Mouse (Mus musculus) liver, adult 2 months (tissue): ENCODE measurements at regions not wholly inside any gene's neighbourhood (a gene's known extent, or its start where the extent isn't known, plus 50 kb on each side); places are given as distances from the start of the nearest gene placed in this dataset.

Experiments used
- DNase-seq: peaks from one replicate; pipeline ENCODE4 v3.0.0-alpha.2; 2011; ENCODE audit warnings: low read depth, low spot score; ENCODE audit errors: extremely low read depth
- H3K27ac ChIP-seq: fragments of 200-500 bp; replicated peaks from 2 replicates; pipeline ENCODE4 v1.5.1; 2012; ENCODE audit warnings: low read depth, mild to moderate bottlenecking, control low read depth, inconsistent platforms, low read length; ENCODE audit not compliant: insufficient read depth
- H3K27me3 ChIP-seq: fragments of 200-500 bp; 2 replicates; pipeline ENCODE4 v1.6.1; 2012; ENCODE audit warnings: mild to moderate bottlenecking, moderate library complexity, low read length, inconsistent platforms; ENCODE audit not compliant: control insufficient read depth, insufficient read depth
- H3K36me3 ChIP-seq: fragments of 200-500 bp; 2 replicates; pipeline ENCODE4 v1.6.1; 2012; ENCODE audit warnings: low read length, inconsistent platforms; ENCODE audit not compliant: control insufficient read depth, insufficient read depth
- H3K4me1 ChIP-seq: fragments of 200-500 bp; 2 replicates; pipeline ENCODE4 v1.6.1; 2011; ENCODE audit warnings: low read length; ENCODE audit not compliant: control insufficient read depth, insufficient read depth
- H3K4me3 ChIP-seq: fragments of 200-500 bp; 2 replicates; pipeline ENCODE4 v1.5.1; 2011; ENCODE audit warnings: low read depth, mild to moderate bottlenecking, control low read depth, low read length, moderate library complexity; ENCODE audit not compliant: insufficient read depth
- H3K79me2 ChIP-seq: fragments of 200-500 bp; 2 replicates; pipeline ENCODE4 v1.6.1; 2012; ENCODE audit warnings: inconsistent platforms, mild to moderate bottlenecking, low read length, moderate library complexity; ENCODE audit not compliant: control insufficient read depth, insufficient read depth
- H3K9ac ChIP-seq: fragments of 200-500 bp; 2 replicates; pipeline ENCODE4 v1.6.1; 2012; ENCODE audit warnings: low read depth, mild to moderate bottlenecking, control low read depth, inconsistent platforms, low read length
- CTCF ChIP-seq: fragments of 200-500 bp; IDR thresholded peaks from 2 replicates; pipeline ENCODE4 v1.5.1; 2011; ENCODE audit warnings: low read depth, low read length, control low read depth
- POLR2A ChIP-seq: fragments of 200-500 bp; IDR thresholded peaks from 2 replicates; pipeline ENCODE4 v1.6.1; 2011; ENCODE audit warnings: low read length, control low read depth; ENCODE audit not compliant: insufficient read depth; ENCODE audit errors: extremely low read depth
- WGBS: fragments of 180-500 bp; shearing (Covaris S2); methylation state at CpG from one replicate; pipeline ENCODE4 v1.1.7; 2018; 5-methylcytosine and 5-hydroxymethylcytosine counted together

DNA sequence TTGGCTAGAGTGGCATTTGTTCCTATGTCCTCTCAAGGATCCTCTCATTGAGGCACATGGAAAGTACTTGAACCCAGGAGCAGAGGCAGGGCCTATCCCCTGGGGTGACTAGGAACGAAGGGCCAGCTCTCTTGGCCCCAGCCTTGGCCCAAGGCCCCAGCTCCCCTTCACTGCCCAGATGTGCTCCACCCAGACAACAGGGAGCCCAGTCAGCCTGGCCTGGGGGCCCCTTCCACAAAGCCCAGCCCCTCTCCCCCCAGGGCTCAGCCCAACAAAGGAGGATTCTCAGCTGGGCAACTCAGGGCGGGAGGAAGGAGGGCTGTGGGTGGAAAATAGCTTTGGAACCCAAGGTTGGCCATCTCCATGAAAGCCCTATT is 80.6 kb downstream of the Pja1 start:
- Histone ChIP-seq H3K36me3 (no peaks in the 10 kb centered on the region), H3K4me1 (no peaks in the 10 kb centered on the region), H3K79me2 (no peaks in the 10 kb centered on the region), H3K27ac (no peak overlapping the region), H3K4me3 (no peak overlapping the region), H3K9ac (no peak overlapping the region), H3K27me3 (no peaks in the 10 kb centered on the region)
- DNase-seq = no peak
- TF ChIP-seq CTCF = no peak
- TF ChIP-seq POLR2A = no peak
- WGBS = 91% methylated on average over 2 of the region's 2 CpGs

DNA sequence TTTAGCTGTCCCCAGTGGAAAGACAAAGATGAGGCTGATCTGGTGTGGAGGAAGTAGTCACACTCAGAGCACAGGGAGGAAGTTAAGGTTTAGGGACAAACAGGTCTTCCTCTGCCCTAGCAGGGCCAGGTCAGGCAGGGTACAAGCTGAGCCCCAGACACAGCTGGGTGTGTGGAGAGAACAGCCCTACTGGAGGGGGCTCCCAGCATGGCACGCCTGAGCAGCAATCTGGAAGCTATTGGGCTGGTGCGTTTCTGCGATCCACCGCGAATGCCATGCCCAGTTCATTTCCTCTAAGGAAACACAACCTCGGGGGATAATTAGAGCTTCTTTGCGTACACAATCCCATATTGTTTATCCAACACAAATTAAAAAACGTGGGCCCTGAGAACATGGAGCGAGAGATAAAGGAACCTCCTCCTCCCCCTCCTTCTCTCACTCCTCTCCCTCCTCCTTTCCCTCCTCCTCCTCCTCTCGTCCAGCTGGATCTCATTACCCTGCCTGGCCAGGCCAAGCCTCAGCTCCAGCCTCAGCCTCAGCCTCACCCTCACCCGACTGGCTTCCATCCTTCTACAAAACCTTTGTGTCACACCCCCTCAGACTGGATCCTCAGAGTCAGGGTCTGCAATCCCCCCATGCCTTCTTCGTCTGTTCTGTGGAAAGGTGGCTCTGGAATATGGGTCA is 81.2 kb downstream of the Pja1 start:
- no peaks in the 10 kb centered on the region for H3K4me1 ChIP-seq
- no peaks in the 10 kb centered on the region for H3K27me3 ChIP-seq
- no peaks in the 10 kb centered on the region for H3K79me2 ChIP-seq
- H3K27ac ChIP-seq = no peak overlapping the region
- H3K4me3 ChIP-seq = no peak overlapping the region
- no peak for TF ChIP-seq CTCF
- TF ChIP-seq POLR2A = no peak
- no peaks in the 10 kb centered on the region for H3K36me3 ChIP-seq
- no peak for DNase-seq
- no peak overlapping the region for H3K9ac ChIP-seq
- 75% methylated on average over 12 of the region's 12 CpGs for WGBS

DNA sequence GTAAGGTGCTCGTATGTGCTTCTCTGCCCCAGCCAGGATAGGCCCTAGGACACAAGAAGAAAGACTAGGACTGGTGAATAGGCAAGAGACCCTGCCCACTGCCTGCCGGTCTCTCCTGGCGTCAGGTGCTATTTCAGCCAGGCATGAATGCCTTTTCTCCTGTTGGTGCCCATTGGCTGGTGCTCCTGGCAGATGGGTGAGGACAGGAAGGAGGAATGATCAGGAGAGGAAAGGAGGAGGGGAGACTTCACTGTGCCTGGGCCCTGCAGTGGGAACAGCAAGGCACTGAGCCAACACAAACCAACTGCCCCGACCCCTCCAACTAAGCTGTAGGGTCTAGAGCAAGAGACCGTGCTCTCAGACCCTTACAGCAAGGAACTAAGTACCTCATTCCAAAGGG is 100.4 kb downstream of the Pja1 start:
- H3K27ac ChIP-seq = no peak overlapping the region
- H3K4me3 ChIP-seq = no peak overlapping the region
- no peaks in the 10 kb centered on the region for H3K4me1 ChIP-seq
- DNase-seq = no peak
- no peaks in the 10 kb centered on the region for H3K27me3 ChIP-seq
- no peaks in the 10 kb centered on the region for H3K36me3 ChIP-seq
- H3K79me2 ChIP-seq = no peaks in the 10 kb centered on the region
- 87% methylated on average over 5 of the region's 5 CpGs for WGBS
- TF ChIP-seq POLR2A (no peak), CTCF (no peak)
- no peak overlapping the region for H3K9ac ChIP-seq

DNA sequence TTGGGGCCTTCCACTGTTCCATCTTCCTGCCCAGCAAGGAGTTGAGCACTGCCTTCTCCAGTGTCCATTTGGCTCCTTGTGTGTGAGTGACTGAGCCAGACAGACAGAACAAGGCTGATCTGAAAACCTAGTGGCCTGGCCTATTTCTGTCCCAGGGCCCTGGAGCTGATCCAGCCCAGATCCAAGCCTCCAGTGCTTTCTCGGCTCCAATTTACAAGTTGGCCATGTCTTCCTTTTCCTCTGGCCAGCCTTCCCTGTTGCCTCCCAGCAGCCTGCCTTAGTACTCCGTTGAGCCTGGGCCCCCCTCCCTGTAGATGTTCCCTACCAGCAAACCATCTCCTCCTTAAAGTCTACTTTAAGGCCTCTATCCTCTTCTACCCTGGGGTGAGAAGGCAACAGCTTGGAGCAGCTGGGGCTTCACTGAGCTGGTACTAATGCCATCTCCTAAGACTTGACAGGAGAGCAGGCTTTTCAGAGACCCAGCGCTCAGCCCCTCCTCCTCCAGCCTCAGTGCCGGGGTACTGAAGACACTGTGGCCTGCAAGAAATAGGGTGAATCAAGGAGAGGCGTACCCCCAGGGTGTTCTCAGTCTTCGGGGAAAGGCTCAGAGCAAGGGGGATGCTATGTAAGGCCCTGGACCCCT is 101.7 kb downstream of the Pja1 start:
- Histone ChIP-seq H3K4me1 (no peaks in the 10 kb centered on the region), H3K36me3 (no peaks in the 10 kb centered on the region), H3K9ac (no peak overlapping the region), H3K79me2 (no peaks in the 10 kb centered on the region), H3K4me3 (no peak overlapping the region), H3K27me3 (no peaks in the 10 kb centered on the region), H3K27ac (no peak overlapping the region)
- DNase-seq = no peak
- no peak for TF ChIP-seq CTCF
- no peak for TF ChIP-seq POLR2A
- 83% methylated on average over 6 of the region's 6 CpGs for WGBS

DNA sequence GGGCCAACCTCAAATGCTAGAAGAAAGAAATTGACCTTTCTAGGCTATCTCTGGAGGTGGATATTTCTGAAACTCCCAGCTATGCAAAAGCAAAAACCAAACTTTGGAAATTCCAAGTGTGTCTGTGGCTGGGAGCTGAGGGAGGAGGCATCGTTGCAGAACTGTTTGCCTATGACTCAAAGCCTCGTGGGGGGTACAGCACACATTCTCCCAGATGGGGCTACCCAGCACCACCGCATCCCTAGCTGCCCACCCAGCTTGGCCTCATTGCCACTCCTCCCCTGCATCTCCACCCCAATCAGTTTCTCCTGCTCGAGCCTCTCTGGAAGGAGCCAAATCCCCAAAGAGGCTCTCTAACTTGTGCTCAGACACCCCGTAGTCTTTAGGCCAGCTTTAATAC is 107.0 kb downstream of the Pja1 start:
- Histone ChIP-seq H3K9ac (no peak overlapping the region), H3K27me3 (no peaks in the 10 kb centered on the region), H3K4me1 (no peaks in the 10 kb centered on the region), H3K4me3 (no peak overlapping the region), H3K79me2 (no peaks in the 10 kb centered on the region), H3K27ac (no peak overlapping the region), H3K36me3 (no peaks in the 10 kb centered on the region)
- WGBS = 75% methylated on average over 5 of the region's 5 CpGs
- DNase-seq = no peak
- TF ChIP-seq POLR2A (no peak), CTCF (no peak)

DNA sequence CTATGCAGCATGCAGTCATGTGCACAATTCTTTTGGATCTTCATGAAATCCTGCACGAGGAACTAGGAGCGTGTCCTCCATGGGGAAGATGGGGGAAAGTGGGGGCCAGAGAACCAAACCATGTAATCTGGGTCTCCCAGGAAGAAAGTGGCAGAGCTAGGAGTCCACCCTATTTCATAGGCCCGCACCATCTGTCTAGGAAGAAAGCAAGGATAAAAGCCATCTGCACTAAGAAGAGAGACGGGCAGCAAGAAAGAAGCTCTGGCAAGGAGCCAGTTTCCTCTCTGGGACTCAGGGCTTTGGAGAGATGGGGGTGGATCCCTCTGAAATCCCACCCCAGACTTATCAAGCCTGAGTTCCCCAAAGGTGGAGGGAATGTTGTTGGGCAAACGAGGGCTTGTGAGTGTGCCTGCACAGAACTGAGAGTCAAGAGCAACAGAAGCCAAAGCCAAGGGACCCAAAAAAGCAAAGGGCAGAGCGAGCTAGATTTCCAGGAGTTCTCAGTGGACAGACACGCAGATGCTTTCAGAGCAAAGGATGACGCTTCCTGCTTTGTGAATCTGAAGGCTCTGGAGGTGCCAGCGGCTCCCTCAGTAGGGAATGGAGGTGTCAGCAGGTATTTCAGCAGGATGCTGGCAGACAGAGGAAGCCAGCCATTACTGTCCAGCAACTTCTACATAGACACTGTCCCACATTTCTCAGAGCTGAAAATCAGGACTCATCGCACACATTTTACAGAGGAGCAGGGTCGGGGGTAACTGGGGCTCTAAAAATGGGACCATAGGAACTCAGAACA is 110.8 kb downstream of the Pja1 start:
- WGBS = 78% methylated on average over 11 of the region's 11 CpGs
- H3K27me3 ChIP-seq = no peaks in the 10 kb centered on the region
- no peaks in the 10 kb centered on the region for H3K4me1 ChIP-seq

More for the DNA sequence above, 110.8 kb downstream of the Pja1 start:
- Histone ChIP-seq H3K79me2 (no peaks in the 10 kb centered on the region), H3K4me3 (no peak overlapping the region), H3K27ac (no peak overlapping the region), H3K36me3 (no peaks in the 10 kb centered on the region), H3K9ac (no peak overlapping the region)
- DNase-seq = no peak
- TF ChIP-seq POLR2A (no peak), CTCF (no peak)
